ENCODE assay signal across 11 mouse cellular contexts in the genomic region with DNA sequence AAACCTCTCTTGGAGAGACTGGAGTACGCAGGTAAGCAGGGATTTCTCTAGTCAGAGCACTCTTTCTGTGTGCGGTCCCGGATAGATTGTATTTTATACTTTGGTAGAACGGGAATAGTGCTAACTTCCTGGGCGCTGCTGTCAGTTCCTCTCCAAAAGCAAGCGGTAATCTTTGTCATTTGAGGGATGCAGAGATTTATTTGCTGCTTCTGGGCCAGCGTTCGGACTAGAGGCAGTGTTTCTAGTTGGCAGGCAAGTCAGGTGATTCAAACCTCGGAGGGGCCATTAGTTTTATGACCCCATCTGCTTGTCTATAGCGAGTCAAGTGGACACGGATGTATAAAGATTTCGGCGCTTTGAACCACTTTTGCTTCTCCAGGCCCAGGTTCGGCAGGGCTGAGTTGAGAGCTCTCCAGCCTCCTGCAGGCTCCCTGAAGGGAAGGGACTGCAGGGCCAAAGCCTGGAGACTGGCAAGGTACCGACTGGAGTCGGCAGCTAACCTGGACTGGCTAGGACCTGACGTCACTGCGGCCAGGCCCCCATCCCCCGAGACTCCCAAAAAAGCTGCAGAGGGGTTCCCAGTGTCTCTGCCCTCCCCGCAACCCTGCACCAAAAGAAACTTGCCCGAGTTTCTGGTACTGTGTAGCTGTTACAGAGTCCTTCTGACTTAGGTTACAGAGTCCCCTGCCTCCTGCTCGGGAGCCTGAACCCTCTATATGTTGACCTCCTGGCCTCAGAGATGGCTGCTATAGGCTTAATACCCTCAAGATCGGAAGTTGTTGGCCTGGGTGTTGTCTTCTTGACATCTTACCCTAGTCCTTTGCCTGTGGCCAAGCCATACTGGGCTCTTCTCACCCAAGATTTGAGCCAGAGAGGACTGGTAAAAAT. TPM values are rescaled to one million over a fixed set of nuclear protein-coding genes. Genes with fewer than 3 reads are reported as not detected.
DNase-seq lines count a peak whose midpoint lies in the region; ATAC-seq lines count a peak whose summit lies in the region.
"Had no signal": no experiment of that assay in that cellular context is flagged by ENCODE, and none has a peak within 500 bp of the region (broad histone marks: within the 10 kb centered on the region; RNA-seq: fewer than 3 reads in every experiment).

No protein-coding gene starts in this region.

- H3K9ac ChIP-seq in forebrain, embryonic 11.5 days (ENCODE audit: low read length): peak overlapping the region; percentile 88
- no peak overlapping the region for H3K9ac ChIP-seq in stomach, embryonic 14.5 days (replicated peaks; ENCODE audit: low read depth, low read length)

- no peak for ATAC-seq in forebrain, embryonic 11.5 days (replicated peaks; ENCODE audit: low FRiP score)
- ATAC-seq in stomach, embryonic 14.5 days (ENCODE audit: insufficient number of reproducible peaks, insufficient read depth, low FRiP score, low read depth): no peak
- ATAC-seq: lung, postnatal 0 days had no signal

- H3K9me3 ChIP-seq in forebrain, embryonic 11.5 days (ENCODE audit: control insufficient read depth, low read length): no peaks in the 10 kb centered on the region
- no peaks in the 10 kb centered on the region for H3K9me3 ChIP-seq in midbrain, embryonic 10.5 days (replicated peaks)
- H3K9me3 ChIP-seq in stomach, embryonic 14.5 days (ENCODE audit: control insufficient read depth, low read depth, low read length): no peaks in the 10 kb centered on the region

- peak overlapping the region; percentile 71 for H3K4me3 ChIP-seq in forebrain, embryonic 11.5 days (ENCODE audit: low read depth, low read length)
- H3K4me3 ChIP-seq in midbrain, embryonic 10.5 days: peak overlapping the region; percentile 99
- H3K4me3 ChIP-seq in stomach, embryonic 14.5 days (ENCODE audit: low read depth, low read length): peak overlapping the region; percentile 9; the same call in 1 of the 2 replicates

- H3K4me1 ChIP-seq in forebrain, embryonic 11.5 days (replicated peaks; ENCODE audit: control insufficient read depth, insufficient read depth, low read length): peaks cover 41% of the 10 kb centered on the region
- H3K4me1 ChIP-seq in midbrain, embryonic 10.5 days: peaks cover 71% of the 10 kb centered on the region
- H3K4me1 ChIP-seq in stomach, embryonic 14.5 days (ENCODE audit: control insufficient read depth, insufficient read depth, low read length): no peaks in the 10 kb centered on the region

- intact Hi-C loops in heart, postnatal 25 days (cut with DNase I): no loop called here

- peak; percentile 54 for DNase-seq in heart, adult 11 months
- no peak for DNase-seq in heart, postnatal 25 days (ENCODE audit: low spot score)
- no peak for DNase-seq in forebrain, embryonic 11.5 days (ENCODE audit: low spot score)
- peak; percentile 50 for DNase-seq in midbrain, embryonic 10.5 days (ENCODE audit: low spot score)
- no peak for DNase-seq in cerebellum, adult 11-12 months
- no peak for DNase-seq in natural killer cell, adult 2 months (ENCODE audit: low spot score in 2 of 2)
- no peak for DNase-seq in testis, postnatal 10 days (ENCODE audit: low spot score)
- DNase-seq: adrenal gland, postnatal 25 days had no signal

- 10% methylated on average over 23 of the region's 23 CpGs for WGBS in forebrain, embryonic 11.5 days
- 8% methylated on average over 23 of the region's 23 CpGs for WGBS in midbrain, embryonic 10.5 days
- WGBS in stomach, embryonic 14.5 days: 7% methylated on average over 23 of the region's 23 CpGs

- peak overlapping the region; percentile 98 for H3K27ac ChIP-seq in forebrain, embryonic 11.5 days (ENCODE audit: low read depth, low read length)
- H3K27ac ChIP-seq in midbrain, embryonic 10.5 days (replicated peaks): peak overlapping the region; percentile 100
- no peak overlapping the region for H3K27ac ChIP-seq in stomach, embryonic 14.5 days (ENCODE audit: low read length)
- H3K27ac ChIP-seq: kidney, postnatal 0 days had no signal

- no peaks in the 10 kb centered on the region for H3K36me3 ChIP-seq in forebrain, embryonic 11.5 days (ENCODE audit: control insufficient read depth, insufficient read depth, low read length)
- H3K36me3 ChIP-seq in midbrain, embryonic 10.5 days: peaks cover 22% of the 10 kb centered on the region; the same call in 1 of the 2 replicates
- no peaks in the 10 kb centered on the region for H3K36me3 ChIP-seq in stomach, embryonic 14.5 days (ENCODE audit: control insufficient read depth, insufficient read depth, low read length)

- peak overlapping the region; percentile 81 for H3K4me2 ChIP-seq in forebrain, embryonic 11.5 days (ENCODE audit: low read depth, low read length, severe bottlenecking)
- H3K4me2 ChIP-seq in stomach, embryonic 14.5 days (replicated peaks; ENCODE audit: low read depth, low read length): peak overlapping the region; percentile 28

- H3K27me3 ChIP-seq in forebrain, embryonic 11.5 days (ENCODE audit: control insufficient read depth, insufficient read depth, low read length): 0 out of 2 replicates have a peak, but pooled peaks cover 2% of the 10 kb centered on the region
- H3K27me3 ChIP-seq in midbrain, embryonic 10.5 days (ENCODE audit: low read depth, poor library complexity, severe bottlenecking): peaks cover 38% of the 10 kb centered on the region
- peaks cover 45% of the 10 kb centered on the region for H3K27me3 ChIP-seq in stomach, embryonic 14.5 days (ENCODE audit: control insufficient read depth, insufficient read depth, low read length)

RNA-seq across cellular contexts. Expression of a gene that starts 6.9 kb away (rescaled TPM):
- total RNA-seq in heart, postnatal 25 days (2021): not detected
- polyA plus RNA-seq in forebrain, embryonic 11.5 days (2014; fragmentation: Nextera tagmentation; extraction: Ambion mirVana): 57.7 and 67.3 TPM in 2 replicates
- 28.8 and 31.9 TPM in 2 replicates for polyA plus RNA-seq in midbrain, embryonic 10.5 days (2016; fragmentation: Nextera tagmentation; extraction: Ambion mirVana)
- polyA plus RNA-seq in stomach, embryonic 14.5 days (2014; fragmentation: Nextera tagmentation; extraction: Ambion mirVana): 12.0 and 12.5 TPM in 2 replicates
- polyA plus RNA-seq: kidney, postnatal 0 days had no signal

Comparison
In these comparisons a context has a peak if more than half of its experiments do, and no peak if none do; other contexts are left out.
1. DNase-seq: peak in heart, adult 11 months (single experiment) and midbrain, embryonic 10.5 days (single experiment); none in heart, postnatal 25 days (single experiment), forebrain, embryonic 11.5 days (single experiment), cerebellum, adult 11-12 months (single experiment), natural killer cell, adult 2 months (0 of 2) and testis, postnatal 10 days (single experiment).
2. H3K4me3 ChIP-seq: peak in every context shown above with its lines; median percentile 99 in midbrain, embryonic 10.5 days; 71 in forebrain, embryonic 11.5 days; 9 in stomach, embryonic 14.5 days.